ENCODE assay signal across 30 mouse cellular contexts in genomic region chr6:113416416-113416815, GRCm38 (mm10). TPM values are rescaled to one million over a fixed set of nuclear protein-coding genes. Genes with fewer than 3 reads are reported as not detected.
"Had no signal": no experiment of that assay in that cellular context is flagged by ENCODE, and none has a peak within 500 bp of the region (broad histone marks: within the 10 kb centered on the region; RNA-seq: fewer than 3 reads in every experiment).

No protein-coding gene starts in this region.

- DNase-seq: kidney, adult 18-20 months; kidney, adult 9 months; kidney, postnatal 14 days; kidney, postnatal 4 days; left cerebral cortex, postnatal 4 days; lung, adult 2 months; retina, postnatal 1 day; right cerebral cortex, postnatal 25 days; spleen, adult 18-20 months; thymus, adult 18-20 months; thymus, postnatal 14 days; thymus, postnatal 4 days had no signal

- H3K27ac ChIP-seq: limb, embryonic 12.5 days; limb, embryonic 15.5 days; liver, embryonic 12.5 days; liver, embryonic 15.5 days; midbrain, embryonic 10.5 days; midbrain, embryonic 13.5 days; neural tube, embryonic 13.5 days; stomach, embryonic 15.5 days had no signal

- H3K36me3 ChIP-seq: stomach, embryonic 15.5 days had no signal

- H3K27me3 ChIP-seq: limb, embryonic 12.5 days; limb, embryonic 15.5 days; liver, embryonic 12.5 days; liver, embryonic 15.5 days; megakaryocyte, embryonic 14.5 days; midbrain, embryonic 13.5 days; neural tube, embryonic 13.5 days; stomach, embryonic 15.5 days had no signal

- H3K9ac ChIP-seq: limb, embryonic 12.5 days; limb, embryonic 15.5 days; liver, embryonic 12.5 days; liver, embryonic 15.5 days; midbrain, embryonic 13.5 days; neural tube, embryonic 13.5 days; stomach, embryonic 15.5 days had no signal

- H3K9me3 ChIP-seq: limb, embryonic 12.5 days; limb, embryonic 15.5 days; liver, embryonic 12.5 days; liver, embryonic 15.5 days; megakaryocyte, embryonic 14.5 days; midbrain, embryonic 10.5 days; midbrain, embryonic 13.5 days; neural tube, embryonic 13.5 days; stomach, embryonic 15.5 days had no signal

- H3K4me2 ChIP-seq: limb, embryonic 12.5 days; limb, embryonic 15.5 days; liver, embryonic 12.5 days; liver, embryonic 15.5 days; midbrain, embryonic 13.5 days; neural tube, embryonic 13.5 days; stomach, embryonic 15.5 days had no signal

- H3K4me3 ChIP-seq: limb, embryonic 12.5 days; limb, embryonic 15.5 days; liver, embryonic 12.5 days; liver, embryonic 15.5 days; megakaryocyte, embryonic 14.5 days; midbrain, embryonic 10.5 days; midbrain, embryonic 13.5 days; myocyte; neural tube, embryonic 13.5 days; stomach, embryonic 15.5 days had no signal

- ATAC-seq: liver, embryonic 12.5 days; midbrain, embryonic 13.5 days; midbrain, embryonic 16.5 days had no signal

RNA-seq across cellular contexts. Expression of gene Cidec, which starts 19.1 kb away (rescaled TPM):
- total RNA-seq: layer of hippocampus, adult 8-10 months; layer of hippocampus, postnatal 14 days; left cerebral cortex, adult 8-10 months; left cerebral cortex, postnatal 14 days; left cerebral cortex, postnatal 4 days; monocyte, adult 5-6 weeks; neutrophil, adult 5-6 weeks had no signal
- polyA plus RNA-seq: kidney, embryonic 16.5 days; limb, embryonic 12.5 days; limb, embryonic 15.5 days; liver, embryonic 12.5 days; liver, embryonic 15.5 days; midbrain, embryonic 10.5 days; midbrain, embryonic 13.5 days; midbrain, embryonic 16.5 days; myocyte; neural tube, embryonic 13.5 days had no signal
